Mouse (Mus musculus) intestine, embryonic 15.5 days (tissue): ENCODE results near the gene Numa1. TPM values are rescaled to one million over a fixed set of nuclear protein-coding genes. Genes with fewer than 3 reads are reported as not detected.
A peak's percentile ranks its signal among the peaks of the same experiment; 100 is the strongest.

ENCODE experiments used
- ATAC-seq: fragments of 200-750 bp; cut with Nextera tagmentation; 2 replicates; pipeline ENCODE4 v1.8.0; 2017; ENCODE audit warnings: moderate TSS enrichment, moderate library complexity
- H3K27ac ChIP-seq: fragments of 300-500 bp; sonication (generic); 2 replicates; pipeline ENCODE4 v1.5.1; 2015; ENCODE audit warnings: mild to moderate bottlenecking, inconsistent platforms
- H3K27me3 ChIP-seq: fragments of 300-500 bp; sonication (generic); replicated peaks from 2 replicates; pipeline ENCODE4 v1.6.1; 2015; ENCODE audit warnings: inconsistent platforms
- H3K36me3 ChIP-seq: fragments of 300-500 bp; sonication (generic); 2 replicates; pipeline ENCODE4 v1.6.1; 2015; ENCODE audit warnings: inconsistent platforms
- H3K4me1 ChIP-seq: fragments of 300-500 bp; sonication (generic); replicated peaks from 2 replicates; pipeline ENCODE4 v1.6.1; 2015; ENCODE audit warnings: inconsistent platforms
- H3K4me2 ChIP-seq: fragments of 300-500 bp; sonication (generic); replicated peaks from 2 replicates; pipeline ENCODE4 v1.6.1; 2015; ENCODE audit warnings: mild to moderate bottlenecking, inconsistent platforms
- H3K4me3 ChIP-seq: fragments of 300-500 bp; sonication (generic); replicated peaks from 2 replicates; pipeline ENCODE4 v1.5.1; 2015; ENCODE audit warnings: inconsistent platforms
- H3K9ac ChIP-seq: fragments of 300-500 bp; sonication (generic); 2 replicates; pipeline ENCODE4 v1.6.1; 2015; ENCODE audit warnings: inconsistent platforms
- H3K9me3 ChIP-seq: fragments of 300-500 bp; sonication (generic); 2 replicates; pipeline ENCODE4 v1.6.1; 2016; ENCODE audit warnings: inconsistent platforms
- WGBS: fragments of 180-500 bp; shearing (Covaris S2); methylation state at CpG from one replicate; pipeline ENCODE4 v1.1.7; 2015; 5-methylcytosine and 5-hydroxymethylcytosine counted together
- polyA plus RNA-seq: library from polyadenylated mRNA; unstranded; fragments of >200 nt; fragmentation: Nextera tagmentation; extraction: Ambion mirVana; gene quantifications from 2 replicates; pipeline ENCODE4 v1.2.1, GENCODE M21; 2015

Gene Numa1
- 54.6 and 55.5 TPM in 2 replicates for polyA plus RNA-seq

GRCm38 (mm10) chr7:101933751-101934240 lies at the start of gene Numa1, which contains the start of gene Lrrc51:
Gene Numa1, plus strand, starts transcription at chr7:101934111.
Gene Lrrc51, minus strand, starts transcription at chr7:101933895.
- Histone ChIP-seq H3K27me3 (no peaks in the 10 kb centered on the region), H3K9ac (peak within 1 kb of the TSS; percentile 89)

GRCm38 (mm10) chr7:101884160-101884559 lies 49.8 kb upstream of the Numa1 start:
- Histone ChIP-seq H3K27ac (no peak overlapping the region), H3K36me3 (no peaks in the 10 kb centered on the region), H3K27me3 (no peaks in the 10 kb centered on the region), H3K9ac (no peak overlapping the region), H3K4me1 (no peaks in the 10 kb centered on the region), H3K4me3 (no peak overlapping the region), H3K4me2 (no peak overlapping the region), H3K9me3 (no peaks in the 10 kb centered on the region)
- 93% methylated on average over 4 of the region's 4 CpGs for WGBS
- no peak for ATAC-seq

More at GRCm38 (mm10) chr7:101933751-101934240, at the start of gene Numa1, which contains the start of gene Lrrc51:
- no peaks in the 10 kb centered on the region for H3K36me3 ChIP-seq
- WGBS: under 1% methylated on average over 40 of the region's 40 CpGs
- peak within 1 kb of the TSS; percentile 86 for H3K4me3 ChIP-seq
- peak within 1 kb of the TSS; percentile 81 for H3K27ac ChIP-seq
- no peaks in the 10 kb centered on the region for H3K9me3 ChIP-seq
- H3K4me2 ChIP-seq: peak within 1 kb of the TSS; percentile 71
- H3K4me1 ChIP-seq: peaks cover 7% of the 10 kb centered on the region
- peak; percentile 98 for ATAC-seq

- no peaks in the 10 kb centered on the region for H3K36me3 ChIP-seq
- 84% methylated on average over 6 of the region's 6 CpGs for WGBS
- H3K27ac ChIP-seq: no peak overlapping the region
- H3K4me3 ChIP-seq: no peak overlapping the region
- H3K4me2 ChIP-seq: no peak overlapping the region
- no peak for ATAC-seq
- H3K9ac ChIP-seq: no peak overlapping the region
- H3K27me3 ChIP-seq: no peaks in the 10 kb centered on the region
- H3K4me1 ChIP-seq: no peaks in the 10 kb centered on the region
- no peaks in the 10 kb centered on the region for H3K9me3 ChIP-seq
Observed at GRCm38 (mm10) chr7:101886274-101886673, 47.6 kb upstream of the Numa1 start.

- no peak for ATAC-seq
- H3K9me3 ChIP-seq: no peaks in the 10 kb centered on the region
- H3K27ac ChIP-seq: no peak overlapping the region
- no peak overlapping the region for H3K4me2 ChIP-seq
- WGBS: 76% methylated on average over 4 of the region's 4 CpGs
- no peaks in the 10 kb centered on the region for H3K4me1 ChIP-seq
- no peak overlapping the region for H3K9ac ChIP-seq
- H3K36me3 ChIP-seq: no peaks in the 10 kb centered on the region
- no peaks in the 10 kb centered on the region for H3K27me3 ChIP-seq
- H3K4me3 ChIP-seq: no peak overlapping the region
Observed at GRCm38 (mm10) chr7:101888460-101888859, 45.5 kb upstream of the Numa1 start.

GRCm38 (mm10) chr7:101895695-101896094 lies 38.2 kb upstream of the Numa1 start:
- Histone ChIP-seq H3K4me2 (peak overlapping the region; percentile 44; the same call in 1 of the 2 replicates), H3K9me3 (no peaks in the 10 kb centered on the region), H3K4me1 (no peaks in the 10 kb centered on the region), H3K9ac (peak overlapping the region; percentile 50), H3K36me3 (no peaks in the 10 kb centered on the region), H3K4me3 (peak overlapping the region; percentile 54), H3K27me3 (no peaks in the 10 kb centered on the region), H3K27ac (no peak overlapping the region)
- WGBS: 29% methylated on average over 9 of the region's 9 CpGs
- ATAC-seq: no peak

- H3K9me3 ChIP-seq: no peaks in the 10 kb centered on the region
- H3K9ac ChIP-seq: peak overlapping the region; percentile 50
- under 1% methylated on average over 57 of the region's 57 CpGs for WGBS
- peak overlapping the region; percentile 86 for H3K27ac ChIP-seq
- peak overlapping the region; percentile 54 for H3K4me3 ChIP-seq
- no peaks in the 10 kb centered on the region for H3K4me1 ChIP-seq
- no peaks in the 10 kb centered on the region for H3K36me3 ChIP-seq
- no peaks in the 10 kb centered on the region for H3K27me3 ChIP-seq
- H3K4me2 ChIP-seq: peak overlapping the region; percentile 58
- ATAC-seq: peak; percentile 99
Observed at GRCm38 (mm10) chr7:101896104-101897066, 37.5 kb upstream of the Numa1 start.

- H3K9ac ChIP-seq: no peak overlapping the region
Observed at GRCm38 (mm10) chr7:101900331-101901097, 33.4 kb upstream of the Numa1 start.

GRCm38 (mm10) chr7:101901969-101902368 lies 31.9 kb upstream of the Numa1 start:
- H3K4me3 ChIP-seq: no peak overlapping the region
- no peak overlapping the region for H3K27ac ChIP-seq
- ATAC-seq: no peak
- 91% methylated on average over 10 of the region's 10 CpGs for WGBS
- H3K36me3 ChIP-seq: no peaks in the 10 kb centered on the region
- H3K9me3 ChIP-seq: no peaks in the 10 kb centered on the region
- H3K4me1 ChIP-seq: peaks cover 4% of the 10 kb centered on the region
- no peaks in the 10 kb centered on the region for H3K27me3 ChIP-seq
- H3K9ac ChIP-seq: no peak overlapping the region
- H3K4me2 ChIP-seq: no peak overlapping the region

More at GRCm38 (mm10) chr7:101900331-101901097, 33.4 kb upstream of the Numa1 start:
- no peak for ATAC-seq
- no peak overlapping the region for H3K27ac ChIP-seq
- no peak overlapping the region for H3K4me2 ChIP-seq
- H3K4me3 ChIP-seq: no peak overlapping the region
- H3K4me1 ChIP-seq: no peaks in the 10 kb centered on the region; the same call in 1 of the 2 replicates
- WGBS: 88% methylated on average over 16 of the region's 16 CpGs
- H3K9me3 ChIP-seq: no peaks in the 10 kb centered on the region
- H3K36me3 ChIP-seq: no peaks in the 10 kb centered on the region
- no peaks in the 10 kb centered on the region for H3K27me3 ChIP-seq

GRCm38 (mm10) chr7:101902846-101903245 lies 31.1 kb upstream of the Numa1 start:
- H3K4me2 ChIP-seq: no peak overlapping the region
- H3K27me3 ChIP-seq: no peaks in the 10 kb centered on the region
- no peaks in the 10 kb centered on the region for H3K9me3 ChIP-seq
- peaks cover 5% of the 10 kb centered on the region for H3K4me1 ChIP-seq
- no peak overlapping the region for H3K9ac ChIP-seq
- no peak overlapping the region for H3K27ac ChIP-seq
- ATAC-seq: no peak
- no peaks in the 10 kb centered on the region for H3K36me3 ChIP-seq
- H3K4me3 ChIP-seq: no peak overlapping the region

- Histone ChIP-seq H3K27ac (peak within 1 kb of the TSS; percentile 96), H3K4me2 (peak within 1 kb of the TSS; percentile 69), H3K27me3 (no peaks in the 10 kb centered on the region), H3K4me3 (peak within 1 kb of the TSS; percentile 81), H3K36me3 (peaks cover 5% of the 10 kb centered on the region; the same call in 1 of the 2 replicates), H3K9ac (peak within 1 kb of the TSS; percentile 95), H3K4me1 (peaks cover 10% of the 10 kb centered on the region), H3K9me3 (no peaks in the 10 kb centered on the region)
- under 1% methylated on average over 61 of the region's 61 CpGs for WGBS
- peak; percentile 99 for ATAC-seq
Observed at GRCm38 (mm10) chr7:101905561-101906286, 28.2 kb upstream of the Numa1 start, which contains the start of gene Lamtor1. Gene Lamtor1, plus strand, starts transcription at chr7:101905904.

GRCm38 (mm10) chr7:101906287-101906681 lies 27.6 kb upstream of the Numa1 start, which contains the start of gene Tomt:
Gene Tomt, minus strand, starts transcription at chr7:101906359.
- H3K9ac ChIP-seq: peak within 1 kb of the TSS; percentile 95
- no peaks in the 10 kb centered on the region for H3K27me3 ChIP-seq
- ATAC-seq: no peak
- H3K36me3 ChIP-seq: peaks cover 9% of the 10 kb centered on the region; the same call in 1 of the 2 replicates
- 9% methylated on average over 11 of the region's 11 CpGs for WGBS
- H3K27ac ChIP-seq: peak within 1 kb of the TSS; percentile 96
- H3K4me3 ChIP-seq: peak within 1 kb of the TSS; percentile 81
- peaks cover 10% of the 10 kb centered on the region for H3K4me1 ChIP-seq
- H3K9me3 ChIP-seq: no peaks in the 10 kb centered on the region
- H3K4me2 ChIP-seq: peak within 1 kb of the TSS; percentile 69
